Mouse (Mus musculus) cerebellum, postnatal 14 days (tissue): ENCODE data around the gene Zbtb14.

Source experiments
- DNase-seq, 2 experiments: peaks; one replicate each; pipeline ENCODE4 v3.0.0; 2021; ENCODE audit warnings: mixed read lengths in 2 of 2

Zbtb14 gene

GRCm38 (mm10) chr17:69382511-69383100, at the start of gene Zbtb14:
TSS of gene Zbtb14 (plus strand) at chr17:69383050.
- DNase-seq, result peak; percentile 91 to 94

GRCm38 (mm10) chr17:69346056-69346455, 36.8 kb upstream of the Zbtb14 start:
- DNase-seq, result peak in 1 of 2 experiments; percentile 11

DNA sequence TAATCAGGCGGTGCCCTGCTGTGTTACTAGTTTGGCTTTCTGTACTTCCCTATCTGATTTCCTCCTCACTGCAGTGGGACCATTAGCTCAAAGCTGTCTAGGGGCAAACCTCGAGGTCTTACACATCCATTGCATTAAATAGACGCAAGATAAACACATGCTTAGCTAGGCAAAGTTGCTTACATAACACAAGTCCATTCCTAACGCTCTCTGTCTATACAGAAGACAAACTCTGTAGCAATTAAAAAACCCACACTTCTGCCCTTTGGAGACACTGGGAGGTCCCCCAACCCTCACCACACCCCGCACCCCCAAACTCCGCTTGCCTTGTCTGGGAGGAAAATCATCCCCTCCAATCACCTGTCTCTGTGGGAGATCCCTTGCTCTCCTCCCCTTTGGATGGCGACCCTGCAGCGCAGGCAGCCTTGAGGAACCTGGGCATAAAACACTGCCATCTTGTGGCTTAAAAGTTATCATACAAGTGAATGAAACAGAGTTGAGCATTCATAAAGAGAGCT, 33.8 kb upstream of the Zbtb14 start:
- DNase-seq, result peak; percentile 55 to 62

- peak in 1 of 2 experiments; percentile 78 for DNase-seq
These were observed 17.8 kb upstream of the Zbtb14 start for GRCm38 (mm10) chr17:69365049-69365448.

GRCm38 (mm10) chr17:69380838-69381237, 2.0 kb upstream of the Zbtb14 start:
- DNase-seq, result no peak

DNA sequence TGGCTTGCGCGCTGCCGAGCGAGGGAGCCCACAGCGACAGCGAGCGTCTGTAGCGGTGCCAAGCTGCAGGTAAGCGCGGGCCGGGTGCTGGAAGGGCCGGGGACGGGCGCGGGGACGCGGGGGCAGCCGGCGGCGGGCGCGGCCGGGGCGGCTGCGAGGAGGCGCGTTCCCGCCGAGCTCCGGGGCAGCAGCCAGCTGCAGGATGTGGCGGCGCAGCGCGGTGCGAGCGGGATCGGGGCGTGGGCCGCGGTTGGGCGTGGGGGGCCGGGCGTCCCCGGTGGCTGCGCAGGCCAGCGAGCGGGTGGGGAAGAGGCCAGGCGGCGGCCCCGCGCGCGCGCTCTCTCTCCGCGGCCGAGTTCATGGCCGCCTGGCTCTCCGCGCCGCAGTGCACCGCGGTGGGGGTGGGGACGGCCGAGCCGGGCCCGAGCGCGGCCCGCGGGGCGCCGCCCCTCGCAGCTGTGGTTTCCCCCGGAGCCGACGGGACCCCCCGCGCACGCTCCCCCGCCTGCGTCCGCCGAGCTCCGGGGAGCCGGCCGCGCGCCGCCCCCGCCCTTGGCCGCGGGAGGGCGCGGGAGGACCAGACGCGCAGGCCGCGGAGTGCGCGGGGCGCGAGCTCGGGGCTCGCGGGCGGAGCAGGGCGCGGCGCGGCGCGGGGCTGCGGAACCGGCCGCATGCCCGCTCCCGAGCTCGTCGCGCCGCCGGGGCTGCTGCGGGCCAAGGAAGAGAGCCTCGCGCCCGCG, 521 bp downstream of the Zbtb14 start:
- peak; percentile 86 to 88 for DNase-seq

DNA sequence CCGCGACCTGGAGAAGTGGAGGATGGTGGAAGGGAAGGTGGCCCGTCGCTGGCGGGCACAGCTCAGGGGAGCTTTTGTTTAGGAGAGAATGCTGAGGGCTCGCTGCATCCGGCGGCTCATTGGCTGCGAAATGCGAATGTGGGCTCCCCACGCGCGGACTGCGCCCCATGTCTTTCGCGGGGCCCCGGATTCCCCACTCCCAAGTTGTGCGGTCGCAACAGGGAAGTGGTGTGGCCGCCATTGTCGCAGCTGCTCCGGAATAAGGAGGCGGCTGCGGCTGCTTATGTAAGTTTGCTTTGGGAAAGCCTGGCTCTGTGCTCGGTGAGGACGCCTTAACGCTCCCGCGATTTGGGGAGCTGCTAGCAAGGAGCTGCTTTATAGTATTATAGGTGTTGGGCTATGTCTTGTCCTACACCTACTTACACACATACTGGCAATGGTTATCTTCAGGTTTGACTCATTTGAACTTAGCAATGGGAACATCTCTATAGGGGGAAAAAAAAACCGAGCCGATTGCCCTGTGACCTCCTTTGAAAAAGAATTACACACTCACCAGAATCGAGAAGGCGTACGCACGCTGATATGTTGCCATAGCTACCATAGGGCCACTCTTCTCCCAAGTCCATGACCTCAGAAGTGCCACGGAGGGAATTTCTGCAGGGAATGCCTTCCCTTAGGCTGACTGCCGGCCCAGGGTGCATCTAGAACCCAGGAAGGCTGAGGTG, 1.3 kb downstream of the Zbtb14 start:
- peak; percentile 36 to 80 for DNase-seq

DNA sequence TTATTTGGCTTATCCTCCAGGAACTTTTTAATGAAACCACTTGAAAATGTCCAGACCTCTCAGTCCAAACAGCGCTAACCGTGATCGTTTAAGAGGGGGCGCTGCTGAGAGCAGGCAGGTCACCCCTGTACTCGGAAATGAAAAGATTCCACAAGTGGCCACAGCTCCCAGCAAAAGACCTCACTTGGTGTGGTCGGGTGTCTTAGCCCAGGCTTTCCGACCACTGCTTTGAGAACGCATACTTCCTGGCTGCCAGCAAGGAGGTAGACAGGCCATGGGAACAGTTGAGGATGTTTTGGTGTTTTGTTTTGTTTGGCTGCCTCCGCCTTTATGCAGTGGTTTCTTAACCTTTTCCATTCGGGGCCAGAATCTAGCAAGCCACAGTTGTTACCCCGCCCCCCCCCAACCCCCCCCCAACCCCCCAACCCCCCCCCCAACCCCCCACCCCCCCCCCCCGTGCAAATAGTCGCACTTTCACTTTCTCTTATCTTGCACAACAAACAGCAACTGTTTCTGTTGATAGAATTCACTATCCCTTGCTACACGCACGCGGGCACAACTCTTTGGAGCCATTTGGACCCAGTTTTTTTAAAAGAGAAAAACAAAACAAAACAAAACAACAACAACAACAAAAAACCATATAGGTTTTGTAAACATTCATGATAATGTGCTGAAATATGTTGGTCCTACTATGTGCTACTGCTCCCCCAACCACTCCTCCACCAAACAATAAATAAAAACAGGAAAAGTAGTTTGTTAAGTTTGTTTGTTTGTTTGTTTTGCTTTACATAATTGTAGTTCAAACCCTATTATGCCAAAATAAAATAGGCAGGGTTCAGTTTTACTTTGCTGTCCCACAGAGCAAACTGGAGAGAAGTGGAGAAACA, 13.5 kb downstream of the Zbtb14 start:
- no peak for DNase-seq

DNA sequence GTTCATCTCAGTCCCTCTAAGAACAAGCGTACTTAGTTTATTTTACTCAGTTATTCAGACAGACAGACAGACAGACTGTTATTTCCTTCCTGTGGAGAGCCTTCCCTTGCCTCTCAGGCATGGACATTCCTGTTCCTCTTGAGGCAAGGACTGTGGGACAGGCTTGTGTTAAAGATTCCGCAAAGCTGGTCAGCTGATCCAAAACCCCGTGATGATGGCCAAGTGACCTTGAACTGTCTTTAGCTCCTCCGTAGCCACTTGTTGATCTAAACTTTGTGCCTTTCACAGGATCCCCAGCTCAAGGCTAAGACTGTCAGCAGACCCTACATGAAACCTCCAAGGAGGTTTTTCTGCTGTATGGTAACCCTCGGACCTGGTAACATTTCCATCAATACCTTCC, 14.3 kb downstream of the Zbtb14 start:
- DNase-seq, result no peak

- DNase-seq, result no peak
These were observed 15.2 kb downstream of the Zbtb14 start for GRCm38 (mm10) chr17:69398092-69398491.

DNA sequence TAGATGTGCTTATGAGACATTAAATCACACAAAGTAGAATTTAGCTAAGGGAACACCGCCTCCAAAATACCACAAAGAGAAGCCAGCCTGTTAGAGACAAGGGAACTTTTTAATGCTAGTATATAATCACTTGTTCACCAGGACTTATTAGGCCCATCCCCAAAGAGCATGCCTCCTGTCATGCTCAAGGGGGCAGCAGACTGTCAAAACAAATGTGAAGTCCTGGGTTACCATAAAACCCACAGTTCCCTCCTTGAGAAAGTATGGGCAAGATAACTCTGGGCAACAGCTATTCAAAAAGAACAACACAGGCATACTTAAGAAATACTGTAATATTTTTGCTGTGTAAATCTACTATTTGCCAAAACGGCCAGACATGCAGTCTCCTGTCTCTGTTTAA, 18.3 kb downstream of the Zbtb14 start:
- DNase-seq, result no peak

DNA sequence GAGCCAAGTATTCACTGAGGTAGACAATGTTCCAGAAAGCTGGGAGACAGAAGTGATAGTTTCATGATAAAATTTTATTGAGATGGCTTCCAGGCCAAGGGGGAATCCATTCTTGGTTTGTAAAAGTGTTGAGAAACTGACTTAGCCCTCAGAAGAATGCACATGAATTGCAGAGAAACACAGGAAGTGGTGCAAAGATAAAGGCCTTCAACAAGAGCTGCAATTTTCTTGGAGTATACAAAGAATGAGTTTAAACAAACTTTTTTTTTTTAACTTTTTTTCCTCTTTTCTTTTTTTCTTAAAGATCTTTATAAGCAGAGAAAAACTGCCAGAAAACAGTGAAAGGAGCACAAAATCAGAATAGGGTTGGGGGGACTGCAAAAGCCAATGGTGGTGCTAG, 33.3 kb downstream of the Zbtb14 start:
- no peak for DNase-seq

GRCm38 (mm10) chr17:69416920-69417661, 34.2 kb downstream of the Zbtb14 start:
- peak; percentile 98 to 99 for DNase-seq

DNA sequence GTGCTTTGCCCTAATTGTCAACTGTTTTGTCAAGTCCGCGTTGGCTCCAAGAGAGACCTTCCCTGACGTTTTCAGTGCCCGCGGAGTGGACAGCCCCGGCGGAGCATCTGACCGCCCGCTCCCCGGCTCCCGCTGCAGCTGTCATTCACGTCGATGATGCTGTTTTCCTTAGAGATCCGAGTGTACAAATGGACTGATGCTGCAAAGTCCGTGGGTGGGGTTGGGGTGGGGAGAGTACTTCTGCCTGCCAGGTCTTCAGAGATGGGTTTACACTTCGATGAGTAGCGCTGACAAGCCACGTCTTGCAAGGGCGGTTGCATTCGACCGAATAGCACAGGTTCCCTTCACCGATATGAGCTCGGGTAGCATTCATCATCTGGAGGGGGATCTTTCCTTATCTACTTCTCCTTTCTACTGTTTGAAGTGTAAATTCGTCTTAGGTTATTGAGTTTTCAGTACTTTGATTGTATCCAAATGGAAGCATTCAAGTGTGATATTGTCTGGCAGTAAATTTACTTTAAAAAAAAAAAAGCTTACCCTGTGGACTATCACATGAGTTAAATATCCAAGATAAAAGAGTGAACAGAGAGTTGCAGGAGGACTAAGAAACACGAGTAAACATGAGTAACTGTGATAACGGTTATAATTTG, 35.0 kb downstream of the Zbtb14 start:
- DNase-seq, result no peak

DNA sequence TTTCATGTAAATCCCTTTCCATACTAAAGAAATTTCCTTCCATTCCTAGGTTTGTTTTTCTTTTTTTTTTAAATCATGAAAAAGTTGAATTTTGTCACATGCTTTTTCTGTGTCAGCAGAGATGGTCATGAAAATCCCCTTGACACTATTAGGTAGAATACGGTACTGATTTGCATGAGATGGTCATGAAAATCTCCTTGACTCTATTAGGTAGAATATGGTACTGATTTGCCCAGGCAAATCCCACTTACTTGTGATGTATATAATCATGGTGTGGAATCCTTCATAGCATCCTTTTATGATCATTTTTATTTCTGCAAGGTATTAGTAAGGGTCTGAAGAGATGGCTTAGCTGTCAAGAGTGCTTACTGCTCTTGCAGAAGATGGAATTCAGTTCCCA, 38.7 kb downstream of the Zbtb14 start:
- no peak for DNase-seq

DNA sequence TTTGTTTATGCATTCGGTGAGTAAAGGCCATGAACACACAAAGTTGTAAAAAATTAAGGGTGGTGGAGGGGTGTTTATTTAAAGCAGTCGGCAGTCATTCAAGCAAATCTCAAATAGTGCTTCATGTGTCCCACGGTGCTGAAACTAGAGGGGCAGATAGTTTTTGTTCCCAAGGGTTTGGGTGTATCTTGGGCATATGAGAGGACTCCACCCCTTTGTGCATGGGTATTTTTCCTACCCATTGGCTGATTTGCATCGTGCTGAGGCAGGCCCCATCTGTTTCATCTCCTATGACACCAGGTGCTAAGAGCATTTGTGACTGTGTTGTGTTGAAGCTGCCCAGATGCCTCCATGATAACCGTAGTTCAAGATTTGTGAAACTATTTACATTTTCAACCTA, 55.0 kb downstream of the Zbtb14 start:
- DNase-seq, result no peak

DNA sequence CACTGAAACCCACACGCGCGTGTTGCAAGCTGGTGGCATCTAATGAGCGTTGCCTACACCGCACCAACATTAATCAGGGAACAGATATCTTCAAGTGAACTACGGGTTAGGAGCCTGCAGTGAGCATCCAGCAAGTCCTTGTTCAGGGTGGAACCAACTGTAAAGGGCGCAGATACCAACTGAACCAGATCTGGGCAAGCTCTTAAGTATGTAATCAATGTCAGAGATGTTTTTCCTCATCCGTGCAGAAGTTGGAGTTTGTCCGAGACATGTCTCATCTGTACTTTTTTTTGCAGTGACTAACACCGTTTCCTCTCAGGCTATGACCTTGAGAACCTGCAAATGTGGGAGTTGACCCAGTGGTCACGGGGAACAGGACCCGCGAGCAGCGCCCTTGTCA, 55.6 kb downstream of the Zbtb14 start:
- DNase-seq, result no peak

DNA sequence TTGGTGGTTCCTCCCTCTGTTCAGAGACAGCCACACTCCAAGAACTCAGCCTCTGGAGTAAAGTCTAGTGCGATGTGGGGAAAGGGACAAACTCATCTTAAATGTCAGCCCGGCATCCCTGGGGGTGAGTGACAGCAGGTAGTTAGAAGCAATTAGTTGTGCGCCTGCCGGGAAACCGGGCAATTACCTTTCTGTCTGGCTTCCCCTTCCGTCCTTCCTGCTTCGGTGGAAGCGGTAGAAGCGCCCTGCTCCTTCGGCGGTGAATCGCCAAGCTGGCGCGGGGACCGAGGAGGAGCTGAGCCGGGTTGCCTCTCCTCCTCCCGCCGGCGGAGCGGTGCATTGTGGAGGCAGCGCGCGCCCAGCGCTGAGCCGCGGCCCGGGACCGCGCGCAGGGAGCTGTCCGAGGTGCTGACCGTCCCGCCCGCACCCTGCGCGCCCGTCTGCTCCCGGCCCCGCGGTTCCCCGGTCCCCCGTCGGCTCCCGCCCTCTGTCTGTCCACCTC, 56.2 kb downstream of the Zbtb14 start, which contains the start of gene Akain1:
Akain1 (plus strand) TSS at position 337 of the 502 bp plus-strand sequence.
- peak; percentile 69 to 72 for DNase-seq

DNA sequence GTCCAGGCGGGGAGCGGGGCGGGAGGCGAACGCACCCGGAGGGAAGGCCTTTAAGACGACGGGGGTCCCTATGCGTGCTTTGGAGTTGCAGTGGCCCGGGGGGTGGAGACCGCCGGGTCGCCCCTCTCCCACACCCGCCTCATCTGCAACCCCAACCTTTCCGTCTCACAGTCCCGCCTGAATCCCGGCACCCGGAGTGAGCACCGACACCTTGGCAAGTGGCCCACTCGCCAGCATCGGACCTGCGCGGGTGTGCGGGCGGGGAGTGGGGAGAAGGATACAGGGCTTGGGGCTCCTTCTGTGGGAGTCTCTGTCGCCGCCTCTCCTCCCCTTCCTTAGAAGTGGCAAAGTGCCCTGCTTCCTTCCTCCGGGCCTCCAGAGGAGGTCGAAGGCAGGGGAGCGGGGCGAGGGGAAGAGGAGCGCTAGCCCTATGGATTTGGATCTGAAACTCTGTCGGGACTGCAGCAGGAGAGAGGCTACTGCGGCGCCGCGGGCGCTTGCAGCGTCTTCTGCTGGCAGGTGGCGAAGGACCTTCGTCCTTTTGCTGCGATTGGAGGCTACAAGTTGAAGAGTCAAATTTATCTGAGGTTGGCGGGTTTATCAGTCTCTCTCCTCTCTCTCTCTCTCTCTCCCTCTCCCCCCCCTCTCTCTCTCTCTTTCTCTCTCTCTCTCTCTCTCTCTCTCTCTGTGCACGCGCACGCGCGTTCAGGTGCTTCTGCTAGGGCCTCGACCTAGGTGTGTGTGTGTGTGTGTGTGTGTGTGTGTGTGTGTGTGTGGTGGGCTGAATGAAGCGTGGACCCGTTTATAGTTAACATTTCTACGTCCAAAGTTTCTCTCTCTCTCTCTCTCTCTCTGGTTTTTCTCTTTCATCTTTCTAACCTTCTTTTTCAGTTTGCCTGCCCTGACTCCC, 57.0 kb downstream of the Zbtb14 start:
- peak; percentile 53 to 63 for DNase-seq
